Mouse (Mus musculus): ENCODE measurements around the gene E4f1. TPM values are rescaled to one million over a fixed set of nuclear protein-coding genes. Genes with fewer than 3 reads are reported as not detected.

Gene E4f1
- polyA plus RNA-seq, 1 experiment from 2014 or later = 8.3 TPM

- H3K4me2 ChIP-seq (ENCODE audit: low read length) = no peak overlapping the region
- ATAC-seq (no peak), DNase-seq (ENCODE audit: low spot score) (no peak)
- H3K4me3 ChIP-seq (ENCODE audit: low read depth, low read length) = no peak overlapping the region
- WGBS = 92% methylated on average over 10 of the region's 10 CpGs
- no peak overlapping the region for H3K27ac ChIP-seq (ENCODE audit: low read depth, low read length)
- no peak overlapping the region for H3K9ac ChIP-seq (ENCODE audit: low read length)
- no peaks in the 10 kb centered on the region for H3K4me1 ChIP-seq (ENCODE audit: control insufficient read depth, insufficient read depth, low read length)
- H3K36me3 ChIP-seq (ENCODE audit: control insufficient read depth, insufficient read depth, low read length) = peaks cover 96% of the 10 kb centered on the region
- no peaks in the 10 kb centered on the region for H3K9me3 ChIP-seq (replicated peaks; ENCODE audit: control insufficient read depth, low read length)
- H3K27me3 ChIP-seq (replicated peaks; ENCODE audit: control insufficient read depth, insufficient read depth, low read length) = no peaks in the 10 kb centered on the region
Observed at GRCm38 (mm10) chr17:24504085-24504484, 34.0 kb upstream of the E4f1 start.

- ATAC-seq (no peak), DNase-seq (ENCODE audit: low spot score) (no peak)
- Histone ChIP-seq H3K4me2 (ENCODE audit: low read length) (no peak overlapping the region), H3K27ac (ENCODE audit: low read depth, low read length) (no peak overlapping the region), H3K9me3 (replicated peaks; ENCODE audit: control insufficient read depth, low read length) (no peaks in the 10 kb centered on the region), H3K4me1 (ENCODE audit: control insufficient read depth, insufficient read depth, low read length) (no peaks in the 10 kb centered on the region), H3K4me3 (ENCODE audit: low read depth, low read length) (no peak overlapping the region), H3K36me3 (ENCODE audit: control insufficient read depth, insufficient read depth, low read length) (peaks cover 95% of the 10 kb centered on the region), H3K9ac (ENCODE audit: low read length) (no peak overlapping the region), H3K27me3 (replicated peaks; ENCODE audit: control insufficient read depth, insufficient read depth, low read length) (no peaks in the 10 kb centered on the region)
- WGBS = 37% methylated on average over 11 of the region's 11 CpGs
Observed at GRCm38 (mm10) chr17:24502208-24502607, 32.1 kb upstream of the E4f1 start.

GRCm38 (mm10) chr17:24496026-24496425 is 25.9 kb upstream of the E4f1 start:
- H3K27me3 ChIP-seq (replicated peaks; ENCODE audit: control insufficient read depth, insufficient read depth, low read length) = no peaks in the 10 kb centered on the region
- no peak overlapping the region for H3K4me2 ChIP-seq (ENCODE audit: low read length)
- no peak overlapping the region for H3K27ac ChIP-seq (ENCODE audit: low read depth, low read length)
- H3K9me3 ChIP-seq (replicated peaks; ENCODE audit: control insufficient read depth, low read length) = no peaks in the 10 kb centered on the region
- H3K36me3 ChIP-seq (ENCODE audit: control insufficient read depth, insufficient read depth, low read length) = peaks cover 49% of the 10 kb centered on the region
- ATAC-seq (no peak), DNase-seq (ENCODE audit: low spot score) (no peak)
- WGBS = 75% methylated on average over 1 of the region's 1 CpGs
- H3K9ac ChIP-seq (ENCODE audit: low read length) = no peak overlapping the region
- no peak overlapping the region for H3K4me3 ChIP-seq (ENCODE audit: low read depth, low read length)
- no peaks in the 10 kb centered on the region for H3K4me1 ChIP-seq (ENCODE audit: control insufficient read depth, insufficient read depth, low read length)

- 83% methylated on average over 3 of the region's 3 CpGs for WGBS
- peaks cover 3% of the 10 kb centered on the region; the same call in 1 of the 2 replicates for H3K4me1 ChIP-seq (ENCODE audit: control insufficient read depth, insufficient read depth, low read length)
- ATAC-seq (peak; percentile 51; the same call in 1 of the 2 replicates), DNase-seq (ENCODE audit: low spot score) (no peak)
- no peak overlapping the region for H3K4me2 ChIP-seq (ENCODE audit: low read length)
- H3K9me3 ChIP-seq (replicated peaks; ENCODE audit: control insufficient read depth, low read length) = no peaks in the 10 kb centered on the region
- H3K27ac ChIP-seq (ENCODE audit: low read depth, low read length) = no peak overlapping the region
- H3K27me3 ChIP-seq (replicated peaks; ENCODE audit: control insufficient read depth, insufficient read depth, low read length) = no peaks in the 10 kb centered on the region
- peaks cover 43% of the 10 kb centered on the region for H3K36me3 ChIP-seq (ENCODE audit: control insufficient read depth, insufficient read depth, low read length)
- H3K9ac ChIP-seq (ENCODE audit: low read length) = no peak overlapping the region
- H3K4me3 ChIP-seq (ENCODE audit: low read depth, low read length) = no peak overlapping the region
Observed at GRCm38 (mm10) chr17:24495443-24495842, 25.3 kb upstream of the E4f1 start.

- 37% methylated on average over 2 of the region's 2 CpGs for WGBS
Observed at GRCm38 (mm10) chr17:24494627-24495335, 24.7 kb upstream of the E4f1 start.

GRCm38 (mm10) chr17:24490399-24490798 is 20.3 kb upstream of the E4f1 start:
- Histone ChIP-seq H3K36me3 (ENCODE audit: control insufficient read depth, insufficient read depth, low read length) (no peaks in the 10 kb centered on the region), H3K9me3 (replicated peaks; ENCODE audit: control insufficient read depth, low read length) (no peaks in the 10 kb centered on the region), H3K4me2 (ENCODE audit: low read length) (peak overlapping the region; percentile 82; the same call in 1 of the 2 replicates), H3K4me3 (ENCODE audit: low read depth, low read length) (no peak overlapping the region), H3K27ac (ENCODE audit: low read depth, low read length) (0 out of 2 replicates have a peak overlapping the region, but pooled peaks have one; percentile 44), H3K27me3 (replicated peaks; ENCODE audit: control insufficient read depth, insufficient read depth, low read length) (no peaks in the 10 kb centered on the region), H3K9ac (ENCODE audit: low read length) (no peak overlapping the region), H3K4me1 (ENCODE audit: control insufficient read depth, insufficient read depth, low read length) (peaks cover 24% of the 10 kb centered on the region)
- 56% methylated on average over 4 of the region's 4 CpGs for WGBS
- no peak for ATAC-seq
- DNase-seq (ENCODE audit: low spot score) = peak; percentile 55

More at GRCm38 (mm10) chr17:24494627-24495335, 24.7 kb upstream of the E4f1 start:
- ATAC-seq = no peak
- no peak overlapping the region for H3K9ac ChIP-seq (ENCODE audit: low read length)
- peaks cover 9% of the 10 kb centered on the region; the same call in 1 of the 2 replicates for H3K4me1 ChIP-seq (ENCODE audit: control insufficient read depth, insufficient read depth, low read length)
- H3K4me3 ChIP-seq (ENCODE audit: low read depth, low read length) = no peak overlapping the region
- peaks cover 39% of the 10 kb centered on the region for H3K36me3 ChIP-seq (ENCODE audit: control insufficient read depth, insufficient read depth, low read length)
- H3K9me3 ChIP-seq (replicated peaks; ENCODE audit: control insufficient read depth, low read length) = no peaks in the 10 kb centered on the region
- DNase-seq (ENCODE audit: low spot score) = peak; percentile 70
- H3K4me2 ChIP-seq (ENCODE audit: low read length) = no peak overlapping the region
- no peak overlapping the region for H3K27ac ChIP-seq (ENCODE audit: low read depth, low read length)
- no peaks in the 10 kb centered on the region for H3K27me3 ChIP-seq (replicated peaks; ENCODE audit: control insufficient read depth, insufficient read depth, low read length)

- Histone ChIP-seq H3K4me1 (ENCODE audit: control insufficient read depth, insufficient read depth, low read length) (peaks cover 26% of the 10 kb centered on the region), H3K27ac (ENCODE audit: low read depth, low read length) (peak overlapping the region; percentile 92), H3K9ac (ENCODE audit: low read length) (peak overlapping the region; percentile 94), H3K4me2 (ENCODE audit: low read length) (peak overlapping the region; percentile 82), H3K27me3 (replicated peaks; ENCODE audit: control insufficient read depth, insufficient read depth, low read length) (no peaks in the 10 kb centered on the region), H3K4me3 (ENCODE audit: low read depth, low read length) (peak overlapping the region; percentile 87), H3K36me3 (ENCODE audit: control insufficient read depth, insufficient read depth, low read length) (no peaks in the 10 kb centered on the region), H3K9me3 (replicated peaks; ENCODE audit: control insufficient read depth, low read length) (no peaks in the 10 kb centered on the region)
- 20% methylated on average over 19 of the region's 19 CpGs for WGBS
- peak; percentile 22 for ATAC-seq
- DNase-seq (ENCODE audit: low spot score) = no peak
Observed at GRCm38 (mm10) chr17:24489265-24490030, 19.3 kb upstream of the E4f1 start.

- Histone ChIP-seq H3K36me3 (ENCODE audit: control insufficient read depth, insufficient read depth, low read length) (no peaks in the 10 kb centered on the region), H3K4me1 (ENCODE audit: control insufficient read depth, insufficient read depth, low read length) (peaks cover 26% of the 10 kb centered on the region), H3K27me3 (replicated peaks; ENCODE audit: control insufficient read depth, insufficient read depth, low read length) (no peaks in the 10 kb centered on the region), H3K4me2 (ENCODE audit: low read length) (peak overlapping the region; percentile 82), H3K4me3 (ENCODE audit: low read depth, low read length) (peak overlapping the region; percentile 87), H3K9ac (ENCODE audit: low read length) (peak overlapping the region; percentile 94), H3K27ac (ENCODE audit: low read depth, low read length) (peak overlapping the region; percentile 92), H3K9me3 (replicated peaks; ENCODE audit: control insufficient read depth, low read length) (no peaks in the 10 kb centered on the region)
- peak; percentile 57 for DNase-seq (ENCODE audit: low spot score)
- 2% methylated on average over 39 of the region's 81 CpGs for WGBS
- ATAC-seq = peak; percentile 71
Observed at GRCm38 (mm10) chr17:24488662-24489264, 18.6 kb upstream of the E4f1 start.

All from forebrain, embryonic 14.5 days (tissue).